Mouse (Mus musculus): ENCODE data around the gene Atf7ip2.
"Not testable (repeated sequence)": the region's sequence is repeated elsewhere in the genome, so short reads cannot be mapped to it uniquely, and the experiment has no call there.

DNA sequence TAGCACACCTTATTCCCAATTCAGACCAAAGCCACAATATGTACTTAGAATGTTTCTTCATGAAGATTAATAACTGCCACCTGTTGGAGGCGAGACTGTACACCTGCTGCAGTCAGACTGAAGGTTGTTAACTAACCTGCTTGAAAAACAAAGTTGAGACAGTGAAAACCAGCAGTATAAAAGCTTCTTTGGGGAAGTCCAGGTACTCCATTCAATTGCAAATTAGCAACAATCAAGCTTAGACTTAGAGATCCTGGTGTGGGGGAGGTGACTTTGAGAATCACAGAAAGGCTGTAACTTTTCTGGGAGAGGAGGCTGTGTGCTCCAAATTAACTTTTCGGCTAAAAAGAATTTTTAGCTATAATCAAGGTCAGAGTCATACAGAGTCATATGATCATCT is 24.5 kb downstream of the Atf7ip2 start:
- TF ChIP-seq USF1 (IDR thresholded peaks at IDR 0.05; ENCODE audit: low read depth); MAX (IDR thresholded peaks at IDR 0.05); CTCF (IDR thresholded peaks at IDR 0.05; ENCODE audit: control insufficient read depth, insufficient read depth, insufficient read length); MYOG (IDR thresholded peaks at IDR 0.05; ENCODE audit: control insufficient read depth, extremely low read depth, insufficient read length): not testable (repeated sequence)

All from C2C12 (cell line).